Mouse (Mus musculus) lung, embryonic 14.5 days (tissue): ENCODE measurements around the gene Ezh1. TPM values are rescaled to one million over a fixed set of nuclear protein-coding genes. Genes with fewer than 3 reads are reported as not detected.

Source experiments
- ATAC-seq: fragments of 200-750 bp; cut with Nextera tagmentation; 2 replicates; pipeline ENCODE4 v1.8.0; 2017; ENCODE audit warnings: mild to moderate bottlenecking, moderate TSS enrichment, moderate library complexity; ENCODE audit not compliant: insufficient read depth
- DNase-seq: peaks from one replicate; pipeline ENCODE4 v3.0.0-alpha.2; 2015
- H3K27ac ChIP-seq: fragments of 300-500 bp; sonication (generic); 2 replicates; pipeline ENCODE4 v1.5.1; 2014; ENCODE audit warnings: low read depth, mild to moderate bottlenecking, moderate library complexity
- H3K27me3 ChIP-seq: fragments of 300-500 bp; sonication (generic); 2 replicates; pipeline ENCODE4 v1.6.1; 2014; ENCODE audit warnings: low read length, control low read depth; ENCODE audit not compliant: insufficient read depth
- H3K36me3 ChIP-seq: fragments of 300-500 bp; sonication (generic); 2 replicates; pipeline ENCODE4 v1.6.1; 2014; ENCODE audit warnings: control low read depth; ENCODE audit not compliant: insufficient read depth
- H3K4me1 ChIP-seq: fragments of 300-500 bp; sonication (generic); 2 replicates; pipeline ENCODE4 v1.6.1; 2014; ENCODE audit warnings: antibody characterized with exemption, control low read depth; ENCODE audit not compliant: insufficient read depth
- H3K4me2 ChIP-seq: fragments of 300-500 bp; sonication (generic); 2 replicates; pipeline ENCODE4 v1.6.1; 2014; ENCODE audit warnings: mild to moderate bottlenecking
- H3K4me3 ChIP-seq: fragments of 300-500 bp; sonication (generic); 2 replicates; pipeline ENCODE4 v1.5.1; 2014; ENCODE audit warnings: low read depth, low read length
- H3K9ac ChIP-seq: fragments of 300-500 bp; sonication (generic); 2 replicates; pipeline ENCODE4 v1.6.1; 2014
- H3K9me3 ChIP-seq: fragments of 300-500 bp; sonication (generic); 2 replicates; pipeline ENCODE4 v1.6.1; 2016; ENCODE audit warnings: low read depth, low read length, control low read depth
- CTCF ChIP-seq: IDR thresholded peaks from 2 replicates; pipeline ENCODE4 v1.5.1; 2016; ENCODE audit warnings: antibody characterized with exemption, low read depth
- WGBS: fragments of 180-500 bp; shearing (Covaris S2); extraction: QIAGEN DNeasy Blood & Tissue Kit; methylation state at CpG from one replicate; pipeline ENCODE4 v1.1.7; 2014; 5-methylcytosine and 5-hydroxymethylcytosine counted together
- polyA plus RNA-seq: library from polyadenylated mRNA; unstranded; fragments of >200 nt; fragmentation: Nextera tagmentation; extraction: Ambion mirVana; gene quantifications from 2 replicates; pipeline ENCODE4 v1.2.1, GENCODE M21; 2014

The Ezh1 gene
- polyA plus RNA-seq, 1 experiment from 2014 or later: 18.9 TPM

- H3K4me1 ChIP-seq: peaks cover 20% of the 10 kb centered on the region
- no peak overlapping the region for H3K27ac ChIP-seq
- H3K4me2 ChIP-seq: peak overlapping the region; percentile 59
- peak overlapping the region; percentile 28 for H3K4me3 ChIP-seq
- H3K9ac ChIP-seq: no peak overlapping the region; the same call in 1 of the 2 replicates
- peaks cover 51% of the 10 kb centered on the region for H3K27me3 ChIP-seq
- no peak for DNase-seq
- 12% methylated on average over 11 of the region's 11 CpGs for WGBS
- no peak for ATAC-seq
- TF ChIP-seq CTCF: no peak
- H3K9me3 ChIP-seq: no peaks in the 10 kb centered on the region
- H3K36me3 ChIP-seq: no peaks in the 10 kb centered on the region
Measured at GRCm38 (mm10) chr11:101175636-101176116, 50.6 kb downstream of the Ezh1 start.

DNA sequence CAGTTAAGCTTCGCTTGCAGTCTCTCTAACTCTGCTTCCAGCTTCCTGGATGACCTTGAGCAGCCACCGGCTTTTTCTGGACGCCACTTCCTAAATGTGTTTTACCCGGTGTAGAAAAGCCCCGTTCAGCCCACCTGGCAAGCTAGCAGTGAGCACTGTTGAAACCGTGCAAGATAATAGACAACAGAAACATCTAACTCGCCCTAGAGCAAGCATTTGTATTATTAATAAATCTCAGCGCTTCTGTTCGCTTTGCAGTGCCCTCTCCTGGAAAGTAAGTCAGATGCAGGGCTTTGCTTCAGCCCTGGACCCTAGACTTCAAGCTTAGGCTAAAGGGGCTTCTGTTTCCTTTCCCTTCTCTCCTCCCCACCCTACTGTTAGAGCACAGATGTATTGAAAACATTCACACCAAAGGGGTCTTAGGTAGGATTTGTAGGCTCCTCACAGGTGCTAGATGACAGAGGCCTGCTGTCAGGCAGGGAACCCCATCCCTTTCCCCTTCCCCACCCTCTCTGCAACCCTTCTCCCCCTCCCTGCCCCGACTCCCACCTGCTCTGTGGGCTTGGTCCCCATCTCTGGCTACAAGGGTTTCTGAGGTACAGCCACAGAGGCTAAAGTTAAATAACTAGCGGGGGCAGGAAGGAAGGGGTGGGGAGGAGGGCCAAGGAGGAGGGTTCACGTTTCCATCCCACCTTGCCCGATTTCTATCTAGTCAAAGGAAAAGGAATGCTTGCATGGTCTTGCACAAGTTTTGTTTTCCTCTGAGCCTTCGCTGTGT, 51.2 kb downstream of the Ezh1 start, which contains the start of gene Ccr10:
Gene Ccr10, minus strand, starts transcription at position 593 of the 778 bp plus-strand sequence.
- H3K27me3 ChIP-seq: peaks cover 51% of the 10 kb centered on the region

DNA sequence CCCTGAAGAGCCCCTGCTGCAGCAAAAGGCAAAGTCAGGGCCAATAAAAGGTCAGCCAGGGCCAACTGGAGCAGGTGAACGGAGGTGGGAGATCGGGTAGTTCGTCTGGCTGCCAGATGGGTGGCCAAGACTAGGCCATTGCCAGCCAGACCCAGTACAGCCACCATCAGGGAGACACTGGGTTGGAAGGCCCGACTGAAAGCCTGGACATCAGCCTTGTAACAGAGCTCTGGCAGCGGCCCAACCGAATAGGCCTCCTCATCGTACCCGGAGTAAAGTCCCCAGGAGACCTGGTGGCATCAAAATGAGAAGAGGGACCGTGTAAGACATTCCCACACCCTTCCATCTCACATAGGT, 51.9 kb downstream of the Ezh1 start:
- H3K9me3 ChIP-seq: no peaks in the 10 kb centered on the region
- ATAC-seq (no peak), DNase-seq (no peak)
- peaks cover 22% of the 10 kb centered on the region for H3K4me1 ChIP-seq
- no peaks in the 10 kb centered on the region for H3K36me3 ChIP-seq
- H3K27me3 ChIP-seq: peaks cover 51% of the 10 kb centered on the region
- H3K9ac ChIP-seq: peak overlapping the region; percentile 39
- no peak for TF ChIP-seq CTCF
- peak overlapping the region; percentile 34 for H3K4me3 ChIP-seq
- no peak overlapping the region for H3K27ac ChIP-seq
- 45% methylated on average over 9 of the region's 9 CpGs for WGBS
- H3K4me2 ChIP-seq: peak overlapping the region; percentile 71

More for the DNA sequence above, 51.2 kb downstream of the Ezh1 start, which contains the start of gene Ccr10:
- peak within 1 kb of the TSS; percentile 71 for H3K4me2 ChIP-seq
- H3K27ac ChIP-seq: no peak within 1 kb of the TSS
- H3K9me3 ChIP-seq: no peaks in the 10 kb centered on the region
- H3K9ac ChIP-seq: peak within 1 kb of the TSS; percentile 39
- no peaks in the 10 kb centered on the region for H3K36me3 ChIP-seq
- WGBS: 22% methylated on average over 14 of the region's 14 CpGs
- ATAC-seq (no peak), DNase-seq (peak; percentile 73)
- peaks cover 20% of the 10 kb centered on the region for H3K4me1 ChIP-seq
- H3K4me3 ChIP-seq: peak within 1 kb of the TSS; percentile 34
- peak; percentile 59 for TF ChIP-seq CTCF

DNA sequence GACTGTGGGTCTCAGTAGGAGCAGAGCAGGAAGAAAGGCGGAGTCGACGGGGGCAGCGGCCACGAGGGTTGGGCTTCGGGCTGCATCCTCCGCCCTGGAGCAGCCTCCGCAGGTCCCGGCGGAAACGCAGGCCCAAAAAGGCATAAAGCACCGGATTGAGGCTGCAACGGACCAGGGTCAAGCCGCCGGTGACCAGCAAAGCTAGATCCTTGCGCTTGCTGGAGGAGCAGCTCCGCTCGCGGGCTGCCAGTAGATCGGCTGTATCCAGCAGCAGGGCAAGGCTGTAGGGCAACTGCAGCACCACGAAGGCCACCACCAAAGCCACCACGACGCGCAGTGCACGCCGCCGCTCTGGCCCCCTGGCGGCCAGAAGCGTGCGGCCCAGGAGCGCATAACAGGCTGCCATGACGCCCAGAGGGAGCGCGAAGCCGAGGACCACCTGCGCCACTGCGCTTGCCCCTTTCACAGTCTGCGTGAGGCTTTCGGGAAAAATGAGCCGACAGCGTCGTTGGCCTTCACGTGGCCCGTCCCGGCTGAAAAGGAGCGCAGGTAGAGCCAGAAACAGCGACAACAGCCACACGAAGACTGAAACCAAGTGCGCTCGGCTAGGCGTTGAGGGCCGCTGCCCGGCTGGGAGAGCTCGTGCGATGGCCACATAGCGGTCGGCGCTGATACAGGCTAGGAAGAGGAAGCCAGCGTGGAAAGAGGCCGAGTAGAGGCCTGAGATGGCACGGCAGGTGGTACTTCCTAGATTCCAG, 52.5 kb downstream of the Ezh1 start:
- Histone ChIP-seq H3K9ac (peak overlapping the region; percentile 42), H3K27ac (peak overlapping the region; percentile 73; the same call in 1 of the 2 replicates), H3K4me1 (peaks cover 25% of the 10 kb centered on the region), H3K4me2 (peak overlapping the region; percentile 71), H3K4me3 (peak overlapping the region; percentile 34), H3K36me3 (no peaks in the 10 kb centered on the region), H3K9me3 (no peaks in the 10 kb centered on the region), H3K27me3 (peaks cover 49% of the 10 kb centered on the region)
- ATAC-seq (peak; percentile 60), DNase-seq (peak; percentile 93)
- peak; percentile 96 for TF ChIP-seq CTCF
- WGBS: 1% methylated on average over 61 of the region's 61 CpGs

- Histone ChIP-seq H3K4me1 (peaks cover 25% of the 10 kb centered on the region), H3K4me3 (peak overlapping the region; percentile 34), H3K27ac (peak overlapping the region; percentile 73; the same call in 1 of the 2 replicates), H3K9me3 (no peaks in the 10 kb centered on the region), H3K27me3 (peaks cover 47% of the 10 kb centered on the region), H3K4me2 (peak overlapping the region; percentile 71), H3K36me3 (peaks cover 2% of the 10 kb centered on the region), H3K9ac (no peak overlapping the region)
- no peak for TF ChIP-seq CTCF
- ATAC-seq (no peak), DNase-seq (peak; percentile 59)
- WGBS: 7% methylated on average over 11 of the region's 11 CpGs
Measured at GRCm38 (mm10) chr11:101173112-101173511, 53.2 kb downstream of the Ezh1 start.

GRCm38 (mm10) chr11:101172434-101172815, 53.8 kb downstream of the Ezh1 start:
- no peak for TF ChIP-seq CTCF
- DNase-seq: peak; percentile 26
- Histone ChIP-seq H3K27me3 (peaks cover 47% of the 10 kb centered on the region), H3K27ac (peak overlapping the region; percentile 90), H3K9me3 (no peaks in the 10 kb centered on the region), H3K4me1 (peaks cover 25% of the 10 kb centered on the region), H3K4me3 (peak overlapping the region; percentile 48), H3K9ac (peak overlapping the region; percentile 51), H3K36me3 (peaks cover 9% of the 10 kb centered on the region), H3K4me2 (peak overlapping the region; percentile 71)
- no peak for ATAC-seq
- 14% methylated on average over 5 of the region's 5 CpGs for WGBS
